In genomic region chr4:155490990-155491504, GRCm38 (mm10) we compare ENCODE assay signal across 8 mouse cellular contexts. TPM values are rescaled to one million over a fixed set of nuclear protein-coding genes. Genes with fewer than 3 reads are reported as not detected.
DNase-seq lines count a peak whose midpoint lies in the region; ATAC-seq lines count a peak whose summit lies in the region.

TSS of gene Gnb1 (plus strand) at chr4:155491361.

- intact Hi-C loops in left cerebral cortex, postnatal 14 days (cut with DNase I): no loop called here

- peaks cover 54% of the 10 kb centered on the region for H3K4me1 ChIP-seq in intestine, embryonic 14.5 days (replicated peaks; ENCODE audit: control insufficient read depth, insufficient read depth, low read length)

- peak within 1 kb of the TSS; percentile 100 for H3K9ac ChIP-seq in intestine, embryonic 14.5 days (ENCODE audit: low read length)

- ATAC-seq in intestine, embryonic 14.5 days (replicated peaks; ENCODE audit: low FRiP score, low TSS enrichment, low read depth): peak; percentile 81

- H3K9me3 ChIP-seq in intestine, embryonic 14.5 days (ENCODE audit: control insufficient read depth, low read length): no peaks in the 10 kb centered on the region

- WGBS in intestine, embryonic 14.5 days: under 1% methylated on average over 45 of the region's 60 CpGs

- peak; percentile 94 to 97 for DNase-seq in adrenal gland, adult (ENCODE audit: inconsistent age in 2 of 2, low spot score in 1 of 2)
- peak; percentile 90 for DNase-seq in embryo, embryonic 10.5 days (ENCODE audit: low spot score)
- peak; percentile 88 for DNase-seq in gastrocnemius, postnatal 25 days
- peak; percentile 97 for DNase-seq in intestine, embryonic 14.5 days (ENCODE audit: low spot score)
- DNase-seq in left cerebral cortex, postnatal 14 days (ENCODE audit: low spot score in 2 of 2): peak; percentile 93 to 96
- DNase-seq in mesoderm, embryonic 11.5 days (ENCODE audit: low read depth, low spot score): peak; percentile 95
- peak; percentile 80 to 82 for DNase-seq in right cerebral cortex, postnatal 36 days (ENCODE audit: low spot score in 2 of 2)
- DNase-seq in yolk sac, embryonic 10.5 days (ENCODE audit: low spot score): peak; percentile 88

- H3K4me2 ChIP-seq in intestine, embryonic 14.5 days (ENCODE audit: low read length): peak within 1 kb of the TSS; percentile 89

- no peaks in the 10 kb centered on the region for H3K27me3 ChIP-seq in intestine, embryonic 14.5 days (replicated peaks; ENCODE audit: control insufficient read depth, insufficient read depth, low read length)

- peak within 1 kb of the TSS; percentile 90 for H3K27ac ChIP-seq in intestine, embryonic 14.5 days (ENCODE audit: low read depth)

- H3K4me3 ChIP-seq in intestine, embryonic 14.5 days (ENCODE audit: low read depth, low read length): peak within 1 kb of the TSS; percentile 92

- H3K36me3 ChIP-seq in intestine, embryonic 14.5 days (ENCODE audit: control insufficient read depth, insufficient read depth, low read length): no peaks in the 10 kb centered on the region

RNA-seq across cellular contexts. Expression of gene Gnb1, which starts in this region (rescaled TPM):
- 10 to 100 TPM; 59.1 to 72.0 TPM for total RNA-seq in gastrocnemius, postnatal 25 days (2021)
- 503 and 504 TPM in 2 replicates for polyA plus RNA-seq in intestine, embryonic 14.5 days (2014; fragmentation: Nextera tagmentation; extraction: Ambion mirVana)
- 1,000 to 10,000 TPM in 1 of 2 experiments, 100 to 1,000 TPM in 1; 991 to 1,025 TPM for total RNA-seq in left cerebral cortex, postnatal 14 days (2021)

Comparison
In these comparisons a context has a peak if more than half of its experiments do, and no peak if none do; other contexts are left out.
1. Peak in every context shown above with its lines: DNase-seq, ATAC-seq, H3K4me3 ChIP-seq and H3K27ac ChIP-seq.
2. RNA of gene Gnb1 (total RNA-seq): 991 to 1,025 TPM in left cerebral cortex, postnatal 14 days; 59.1 to 72.0 TPM in gastrocnemius, postnatal 25 days; every median in the first group is over 10 times any median in the second.